8 mouse cellular contexts compared by ENCODE assay signal in the genomic region with DNA sequence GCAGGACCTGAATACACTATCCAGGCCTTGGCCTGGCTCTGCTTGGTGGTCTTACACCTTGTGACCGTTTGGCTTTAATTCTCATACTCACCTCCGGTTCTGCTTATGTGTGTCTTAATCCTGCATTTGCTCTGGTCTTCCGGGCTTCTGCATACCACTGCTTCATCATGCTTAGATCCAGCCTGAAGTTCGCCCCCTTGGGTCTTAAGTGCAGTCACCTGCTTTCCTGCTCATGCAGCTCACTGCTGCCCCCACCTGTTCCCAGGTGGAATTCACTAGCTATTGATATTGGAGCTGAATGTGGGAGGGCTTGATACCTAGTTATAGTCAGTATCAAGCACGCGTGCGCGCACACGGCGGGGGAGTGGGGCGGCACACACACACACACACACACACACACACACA. TPM values are rescaled to one million over a fixed set of nuclear protein-coding genes. Genes with fewer than 3 reads are reported as not detected.
DNase-seq lines count a peak whose midpoint lies in the region; ATAC-seq lines count a peak whose summit lies in the region.

No protein-coding gene starts in this region.

- DNase-seq in adipocyte (ENCODE audit: low spot score): peak; percentile 10
- DNase-seq in cerebellum, postnatal 14 days: peak; percentile 92 to 94
- DNase-seq in frontal cortex, postnatal 36 days (ENCODE audit: low spot score in 2 of 2): peak; percentile 74 to 86
- peak; percentile 52 for DNase-seq in hindlimb bud, embryonic 11.5 days (ENCODE audit: extremely low spot score, low read depth, low spot score)
- peak; percentile 70 to 75 for DNase-seq in left cerebral cortex, adult 8-10 months (ENCODE audit: low spot score in 2 of 2)
- DNase-seq in right cerebral cortex, postnatal 14 days: peak; percentile 81

- peak; percentile 70 for ATAC-seq in megakaryocyte-erythroid progenitor cell, adult 5-6 weeks (replicated peaks; ENCODE audit: low FRiP score, low TSS enrichment, poor library complexity, severe bottlenecking)
- ATAC-seq in erythroid progenitor cell, adult 5-6 weeks (replicated peaks; ENCODE audit: low FRiP score, poor library complexity, severe bottlenecking): no peak

RNA-seq across cellular contexts. Expression of a gene that starts 13.9 kb away (rescaled TPM):
- 1 to 10 TPM; 4.0 to 5.7 (median 4.3) TPM for total RNA-seq in left cerebral cortex, adult 8-10 months (2022)
- total RNA-seq in megakaryocyte-erythroid progenitor cell, adult 5-6 weeks (2014; fragmentation: Nextera tagmentation): 1.3 TPM in 1 of 2 replicates, not detected in the other
- total RNA-seq in megakaryocyte-erythroid progenitor cell, adult 5-6 weeks (2017): not detected in 2 replicates
- total RNA-seq in erythroid progenitor cell, adult 5-6 weeks (2015; ENCODE audit: low replicate concordance): not detected in 2 replicates
- not detected in 2 replicates for total RNA-seq in erythroid progenitor cell, adult 5-6 weeks (2017; ENCODE audit: low replicate concordance)

RNA-seq across cellular contexts. Expression of a gene that starts 18.9 kb away (rescaled TPM):
- total RNA-seq in left cerebral cortex, adult 8-10 months (2022): 1,000 to 10,000 TPM; 1,330 to 1,358 (median 1,352) TPM
- total RNA-seq in megakaryocyte-erythroid progenitor cell, adult 5-6 weeks (2014; fragmentation: Nextera tagmentation): not detected in 2 replicates
- total RNA-seq in megakaryocyte-erythroid progenitor cell, adult 5-6 weeks (2017): not detected in 2 replicates
- 1.3 TPM in 1 of 2 replicates, not detected in the other for total RNA-seq in erythroid progenitor cell, adult 5-6 weeks (2015; ENCODE audit: low replicate concordance)
- total RNA-seq in erythroid progenitor cell, adult 5-6 weeks (2017; ENCODE audit: low replicate concordance): not detected in 2 replicates

Comparison
In these comparisons a context has a peak if more than half of its experiments do, and no peak if none do; other contexts are left out.
1. DNase-seq: peak in every context shown above with its lines; median percentile 93 in cerebellum, postnatal 14 days; 81 in right cerebral cortex, postnatal 14 days; 80 in frontal cortex, postnatal 36 days; 72 in left cerebral cortex, adult 8-10 months; 52 in hindlimb bud, embryonic 11.5 days; 10 in adipocyte.
2. RNA of a gene that starts 18.9 kb away (total RNA-seq): 1,330 to 1,358 TPM in left cerebral cortex, adult 8-10 months; 1.3 TPM in erythroid progenitor cell, adult 5-6 weeks and not detected in megakaryocyte-erythroid progenitor cell, adult 5-6 weeks; every median in the first group is over 100 times any median in the second.